Mouse (Mus musculus) neutrophil, adult 65 days (primary cell): ENCODE results near the gene Mocs2. TPM values are rescaled to one million over a fixed set of nuclear protein-coding genes. Genes with fewer than 3 reads are reported as not detected.

ENCODE experiments used
- total RNA-seq: library from RNA; stranded (reverse); gene quantifications from 2 replicates; pipeline ENCODE4 v1.2.4, GENCODE M21; 2023

The Mocs2 gene
- total RNA-seq = 13.5 and 21.2 TPM in 2 replicates

GRCm38 (mm10) chr13:114817751-114818360, at the start of gene Mocs2:
TSS of gene Mocs2 (plus strand) at chr13:114818236.

Other genes starting within 250 kb of the Mocs2 start
- 1.2 TPM in 1 of 2 replicates, not detected in the other for gene Itga2, start 113.9 kb downstream of the Mocs2 start, total RNA-seq